Mouse (Mus musculus) T-cell, adult 2 months (primary cell): ENCODE data around the gene Fsip1.
"Not testable (repeated sequence)": the region's sequence is repeated elsewhere in the genome, so short reads cannot be mapped to it uniquely, and the experiment has no call there.

Source experiments
- DNase-seq: peaks from one replicate; pipeline ENCODE4 v3.0.0; 2022; ENCODE audit warnings: low spot score

Fsip1 gene

GRCm38 (mm10) chr2:118174558-118175383, 82.0 kb downstream of the Fsip1 start:
- no peak for DNase-seq

- DNase-seq = no peak
These were observed 88.5 kb downstream of the Fsip1 start for GRCm38 (mm10) chr2:118168225-118168624.

GRCm38 (mm10) chr2:118167731-118168130, 89.0 kb downstream of the Fsip1 start:
- DNase-seq = no peak

GRCm38 (mm10) chr2:118165691-118166090, 91.1 kb downstream of the Fsip1 start:
- no peak for DNase-seq

- no peak for DNase-seq
These were observed 92.6 kb downstream of the Fsip1 start for GRCm38 (mm10) chr2:118164137-118164536.

GRCm38 (mm10) chr2:118162486-118162885, 94.3 kb downstream of the Fsip1 start:
- no peak for DNase-seq

- no peak for DNase-seq
These were observed 95.8 kb downstream of the Fsip1 start for GRCm38 (mm10) chr2:118160991-118161390.

GRCm38 (mm10) chr2:118160547-118160946, 96.2 kb downstream of the Fsip1 start:
- no peak for DNase-seq

- no peak for DNase-seq
These were observed 97.6 kb downstream of the Fsip1 start for GRCm38 (mm10) chr2:118159126-118159525.

GRCm38 (mm10) chr2:118158095-118158494, 98.7 kb downstream of the Fsip1 start:
- no peak for DNase-seq

- DNase-seq = no peak
These were observed 106.8 kb downstream of the Fsip1 start for GRCm38 (mm10) chr2:118149855-118150563.

GRCm38 (mm10) chr2:118148321-118149142, 108.2 kb downstream of the Fsip1 start:
- no peak for DNase-seq

- not testable (repeated sequence) for DNase-seq
These were observed 109.0 kb downstream of the Fsip1 start for GRCm38 (mm10) chr2:118147749-118148148.

- DNase-seq = no peak
These were observed 115.1 kb downstream of the Fsip1 start for GRCm38 (mm10) chr2:118141651-118142050.

- DNase-seq = no peak
These were observed 117.5 kb downstream of the Fsip1 start for GRCm38 (mm10) chr2:118139261-118139660.

- no peak for DNase-seq
These were observed 119.0 kb downstream of the Fsip1 start for GRCm38 (mm10) chr2:118137776-118138175.

GRCm38 (mm10) chr2:118137071-118137470, 119.7 kb downstream of the Fsip1 start:
- DNase-seq = no peak

GRCm38 (mm10) chr2:118128313-118128712, 128.5 kb downstream of the Fsip1 start:
- DNase-seq = no peak

GRCm38 (mm10) chr2:118127516-118128288, 129.1 kb downstream of the Fsip1 start:
- no peak for DNase-seq

GRCm38 (mm10) chr2:118125943-118126470, 130.8 kb downstream of the Fsip1 start:
- DNase-seq = no peak

- no peak for DNase-seq
These were observed 131.4 kb downstream of the Fsip1 start for GRCm38 (mm10) chr2:118125211-118125939.
